Mouse (Mus musculus) lung, adult 2 months (tissue): ENCODE data around the gene Fgf15.

Experiments
- CTCF ChIP-seq: fragments of 200-500 bp; IDR thresholded peaks from 2 replicates; pipeline ENCODE4 v1.5.1; 2011; ENCODE audit warnings: mild to moderate bottlenecking, low read length, control low read depth; ENCODE audit not compliant: insufficient read depth
- POLR2A ChIP-seq: fragments of 200-500 bp; IDR thresholded peaks from 2 replicates; pipeline ENCODE4 v1.6.1; 2011; ENCODE audit warnings: low read depth, mild to moderate bottlenecking, control low read depth, low read length, borderline replicate concordance; ENCODE audit errors: extremely low read depth

DNA sequence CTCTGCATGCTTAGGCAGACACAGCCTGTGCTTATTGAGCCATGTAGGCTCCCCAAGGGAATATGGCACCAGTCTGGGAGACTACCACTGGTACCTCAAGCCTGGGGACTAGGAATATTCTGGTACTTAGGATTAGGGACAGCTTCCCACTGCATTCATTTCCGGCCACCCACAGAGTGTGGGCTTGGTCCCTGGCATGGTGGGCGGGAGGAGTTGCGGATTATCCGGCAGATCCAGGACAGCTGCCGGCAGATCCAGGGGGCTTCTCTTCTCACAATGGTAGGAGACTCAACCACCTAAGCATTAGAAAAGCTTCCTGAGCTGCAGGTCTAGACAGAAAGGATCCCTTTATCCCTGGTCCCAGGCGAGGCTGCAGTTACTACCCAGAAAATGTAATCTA is 2.2 kb downstream of the Fgf15 start:
- TF ChIP-seq CTCF, result no peak
- TF ChIP-seq POLR2A, result no peak
